Comparison of ENCODE assay signal across 9 mouse cellular contexts in genomic region chr5:127353002-127353401, GRCm38 (mm10).
DNase-seq lines count a peak whose midpoint lies in the region; ATAC-seq and TF ChIP-seq lines count a peak whose summit lies in the region.
"Had no signal": no experiment of that assay in that cellular context is flagged by ENCODE, and none has a peak within 500 bp of the region (broad histone marks: within the 10 kb centered on the region; RNA-seq: fewer than 3 reads in every experiment).

No protein-coding gene starts in this region.

- no peaks in the 10 kb centered on the region for H3K9me3 ChIP-seq in intestine, postnatal 0 days (ENCODE audit: control insufficient read depth)
- no peaks in the 10 kb centered on the region for H3K9me3 ChIP-seq in intestine, embryonic 16.5 days (ENCODE audit: control insufficient read depth, low read length)
- H3K9me3 ChIP-seq in stomach, postnatal 0 days (ENCODE audit: control insufficient read depth, low read length), result no peaks in the 10 kb centered on the region
- H3K9me3 ChIP-seq in liver, postnatal 0 days (ENCODE audit: low read length), result no peaks in the 10 kb centered on the region; the same call in 1 of the 2 replicates
- H3K9me3 ChIP-seq: embryonic facial prominence, embryonic 15.5 days; neural tube, embryonic 12.5 days had no signal

- 64% methylated on average over 2 of the region's 2 CpGs for WGBS in intestine, postnatal 0 days
- 52% methylated on average over 2 of the region's 2 CpGs for whole genome bisulfite sequencing in intestine, embryonic 16.5 days
- 60% methylated on average over 2 of the region's 2 CpGs for WGBS in stomach, postnatal 0 days
- WGBS in liver, postnatal 0 days (ENCODE audit: insufficient replicate concordance), result 56% methylated on average over 2 of the region's 2 CpGs

- ATAC-seq in intestine, postnatal 0 days, result no peak
- ATAC-seq in intestine, embryonic 16.5 days, result no peak
- no peak for ATAC-seq in stomach, postnatal 0 days (ENCODE audit: low FRiP score, low TSS enrichment)
- ATAC-seq in liver, postnatal 0 days, result no peak

- no peaks in the 10 kb centered on the region for H3K4me1 ChIP-seq in intestine, postnatal 0 days (replicated peaks; ENCODE audit: control insufficient read depth, insufficient read depth, low read length)
- H3K4me1 ChIP-seq in intestine, embryonic 16.5 days (ENCODE audit: control insufficient read depth, insufficient read depth, low read length), result no peaks in the 10 kb centered on the region
- H3K4me1 ChIP-seq in stomach, postnatal 0 days (replicated peaks; ENCODE audit: control insufficient read depth, insufficient read depth), result no peaks in the 10 kb centered on the region
- no peaks in the 10 kb centered on the region for H3K4me1 ChIP-seq in liver, postnatal 0 days (ENCODE audit: insufficient read depth)

- H3K9ac ChIP-seq in intestine, postnatal 0 days (ENCODE audit: low read depth, low read length), result no peak overlapping the region
- no peak overlapping the region for H3K9ac ChIP-seq in intestine, embryonic 16.5 days (ENCODE audit: low read depth, low read length)
- H3K9ac ChIP-seq in stomach, postnatal 0 days (ENCODE audit: low read length), result no peak overlapping the region
- H3K9ac ChIP-seq in liver, postnatal 0 days (replicated peaks), result no peak overlapping the region
- H3K9ac ChIP-seq: embryonic facial prominence, embryonic 15.5 days; neural tube, embryonic 12.5 days had no signal

- DNase-seq in retina, embryonic 14.5 days (ENCODE audit: low spot score), result peak; percentile 35
- DNase-seq in retina, postnatal 1 day, result no peak
- peak; percentile 5 for DNase-seq in brain, embryonic 14.5 days (ENCODE audit: low read depth)
- no peak for DNase-seq in stomach, postnatal 0 days (ENCODE audit: low spot score)
- no peak for DNase-seq in liver, postnatal 0 days

- no peak overlapping the region for H3K4me2 ChIP-seq in intestine, postnatal 0 days (replicated peaks; ENCODE audit: low read depth)
- H3K4me2 ChIP-seq in intestine, embryonic 16.5 days (ENCODE audit: low read depth, low read length), result no peak overlapping the region
- no peak overlapping the region for H3K4me2 ChIP-seq in stomach, postnatal 0 days (replicated peaks; ENCODE audit: low read depth)
- H3K4me2 ChIP-seq in liver, postnatal 0 days (ENCODE audit: low read depth, low read length), result no peak overlapping the region
- H3K4me2 ChIP-seq: embryonic facial prominence, embryonic 15.5 days; neural tube, embryonic 12.5 days had no signal

- no peaks in the 10 kb centered on the region for H3K36me3 ChIP-seq in intestine, postnatal 0 days (ENCODE audit: control insufficient read depth, insufficient read depth)
- H3K36me3 ChIP-seq in intestine, embryonic 16.5 days (ENCODE audit: control insufficient read depth, insufficient read depth, low read length), result no peaks in the 10 kb centered on the region
- no peaks in the 10 kb centered on the region for H3K36me3 ChIP-seq in stomach, postnatal 0 days (ENCODE audit: control insufficient read depth, insufficient read depth, low read length)
- H3K36me3 ChIP-seq in liver, postnatal 0 days (replicated peaks; ENCODE audit: insufficient read depth, low read length), result no peaks in the 10 kb centered on the region
- H3K36me3 ChIP-seq: embryonic facial prominence, embryonic 15.5 days; neural tube, embryonic 12.5 days had no signal

- no peak overlapping the region for H3K4me3 ChIP-seq in intestine, postnatal 0 days (ENCODE audit: low read depth, low read length)
- no peak overlapping the region for H3K4me3 ChIP-seq in intestine, embryonic 16.5 days (ENCODE audit: low read length)
- no peak overlapping the region for H3K4me3 ChIP-seq in stomach, postnatal 0 days (ENCODE audit: low read depth, low read length)
- H3K4me3 ChIP-seq in liver, postnatal 0 days (ENCODE audit: low read depth, low read length), result no peak overlapping the region
- H3K4me3 ChIP-seq: embryonic facial prominence, embryonic 15.5 days; neural tube, embryonic 12.5 days had no signal

- no peak for TF ChIP-seq POLR2A in brain, embryonic 14.5 days (IDR thresholded peaks at IDR 0.05; ENCODE audit: borderline replicate concordance, extremely low read depth, insufficient read depth, insufficient read length, poor library complexity, severe bottlenecking)

- TF ChIP-seq EP300 in stomach, postnatal 0 days (optimal IDR thresholded peaks at IDR 0.05), result no peak
- TF ChIP-seq EP300 in liver, postnatal 0 days (IDR thresholded peaks at IDR 0.05; ENCODE audit: low read depth), result no peak

- no peaks in the 10 kb centered on the region for H3K27me3 ChIP-seq in intestine, postnatal 0 days (replicated peaks; ENCODE audit: control insufficient read depth, insufficient read depth, low read length)
- no peaks in the 10 kb centered on the region for H3K27me3 ChIP-seq in intestine, embryonic 16.5 days (replicated peaks; ENCODE audit: control insufficient read depth, insufficient read depth, low read length)
- H3K27me3 ChIP-seq in stomach, postnatal 0 days (ENCODE audit: control insufficient read depth, insufficient read depth, low read length), result no peaks in the 10 kb centered on the region
- no peaks in the 10 kb centered on the region for H3K27me3 ChIP-seq in liver, postnatal 0 days (ENCODE audit: insufficient read depth, low read length)
- H3K27me3 ChIP-seq: embryonic facial prominence, embryonic 15.5 days; neural tube, embryonic 12.5 days had no signal

- H3K27ac ChIP-seq in intestine, postnatal 0 days (ENCODE audit: low read depth, low read length), result no peak overlapping the region
- no peak overlapping the region for H3K27ac ChIP-seq in intestine, embryonic 16.5 days (ENCODE audit: low read length)
- no peak overlapping the region for H3K27ac ChIP-seq in stomach, postnatal 0 days (replicated peaks)
- no peak overlapping the region for H3K27ac ChIP-seq in liver, postnatal 0 days (ENCODE audit: low read depth)
- H3K27ac ChIP-seq: neural tube, embryonic 12.5 days had no signal

- peak; percentile 37 for TF ChIP-seq CTCF in intestine, postnatal 0 days (IDR thresholded peaks at IDR 0.05; ENCODE audit: low read depth)
- TF ChIP-seq CTCF in brain, embryonic 14.5 days (IDR thresholded peaks at IDR 0.05; ENCODE audit: borderline replicate concordance, extremely low read depth, insufficient read depth, insufficient read length), result peak; percentile 52; the same call in 1 of the 2 replicates
- TF ChIP-seq CTCF in stomach, postnatal 0 days (IDR thresholded peaks at IDR 0.05; ENCODE audit: low read depth), result peak; percentile 56
- no peak for TF ChIP-seq CTCF in liver, postnatal 0 days (IDR thresholded peaks at IDR 0.05; ENCODE audit: low read depth)

Comparison
In these comparisons a context has a peak if more than half of its experiments do, and no peak if none do; other contexts are left out.
1. DNase-seq: peak in retina, embryonic 14.5 days (single experiment) and brain, embryonic 14.5 days (single experiment); none in retina, postnatal 1 day (single experiment), stomach, postnatal 0 days (single experiment) and liver, postnatal 0 days (single experiment).